Mouse (Mus musculus) liver, embryonic 15.5 days (tissue): Measurements from ENCODE around the gene Iffo2. TPM values are rescaled to one million over a fixed set of nuclear protein-coding genes. Genes with fewer than 3 reads are reported as not detected.

ENCODE experiments used
- ATAC-seq: fragments of 200-750 bp; cut with Nextera tagmentation; 2 replicates; pipeline ENCODE4 v1.8.0; 2017; ENCODE audit warnings: moderate number of reproducible peaks, mild to moderate bottlenecking, moderate library complexity; ENCODE audit not compliant: insufficient read depth
- H3K27ac ChIP-seq: fragments of 300-500 bp; sonication (generic); replicated peaks from 2 replicates; pipeline ENCODE4 v1.5.1; 2015; ENCODE audit warnings: mild to moderate bottlenecking, inconsistent platforms
- H3K27me3 ChIP-seq: fragments of 300-500 bp; sonication (generic); 2 replicates; pipeline ENCODE4 v1.6.1; 2015; ENCODE audit warnings: mild to moderate bottlenecking, inconsistent platforms
- H3K36me3 ChIP-seq: fragments of 300-500 bp; sonication (generic); replicated peaks from 2 replicates; pipeline ENCODE4 v1.6.1; 2015; ENCODE audit warnings: moderate library complexity, mild to moderate bottlenecking, inconsistent platforms
- H3K4me1 ChIP-seq: fragments of 300-500 bp; sonication (generic); replicated peaks from 2 replicates; pipeline ENCODE4 v1.6.1; 2015; ENCODE audit warnings: inconsistent platforms
- H3K4me2 ChIP-seq: fragments of 300-500 bp; sonication (generic); 2 replicates; pipeline ENCODE4 v1.6.1; 2015; ENCODE audit warnings: moderate library complexity, mild to moderate bottlenecking, inconsistent platforms
- H3K4me3 ChIP-seq: fragments of 300-500 bp; sonication (generic); replicated peaks from 2 replicates; pipeline ENCODE4 v1.5.1; 2015; ENCODE audit warnings: mild to moderate bottlenecking, inconsistent platforms
- H3K9ac ChIP-seq: fragments of 300-500 bp; sonication (generic); 2 replicates; pipeline ENCODE4 v1.6.1; 2015; ENCODE audit warnings: moderate library complexity, mild to moderate bottlenecking, inconsistent platforms
- H3K9me3 ChIP-seq: fragments of 300-500 bp; sonication (generic); replicated peaks from 2 replicates; pipeline ENCODE4 v1.6.1; 2016; ENCODE audit warnings: inconsistent platforms
- WGBS: fragments of 180-500 bp; shearing (Covaris S2); methylation state at CpG from one replicate; pipeline ENCODE4 v1.1.7; 2015; ENCODE audit warnings: mixed read lengths; ENCODE audit not compliant: insufficient replicate concordance; 5-methylcytosine and 5-hydroxymethylcytosine counted together
- polyA plus RNA-seq: library from polyadenylated mRNA; unstranded; fragments of >200 nt; fragmentation: Nextera tagmentation; extraction: Ambion mirVana; gene quantifications from 2 replicates; pipeline ENCODE4 v1.2.1, GENCODE M21; 2015

Gene Iffo2
- polyA plus RNA-seq, 1 experiment from 2014 or later, result 0.69 TPM

GRCm38 (mm10) chr4:139608975-139609374 is 78.6 kb downstream of the Iffo2 start:
- Histone ChIP-seq H3K36me3 (peaks cover 19% of the 10 kb centered on the region), H3K4me3 (no peak overlapping the region), H3K27me3 (no peaks in the 10 kb centered on the region), H3K4me1 (peaks cover 9% of the 10 kb centered on the region; the same call in 1 of the 2 replicates), H3K9me3 (no peaks in the 10 kb centered on the region), H3K9ac (no peak overlapping the region), H3K27ac (no peak overlapping the region), H3K4me2 (no peak overlapping the region)
- ATAC-seq, result no peak
- WGBS, result 37% methylated on average over 4 of the region's 4 CpGs

- Histone ChIP-seq H3K9ac (no peak overlapping the region), H3K27ac (no peak overlapping the region), H3K4me1 (peaks cover 16% of the 10 kb centered on the region), H3K9me3 (no peaks in the 10 kb centered on the region), H3K36me3 (peaks cover 30% of the 10 kb centered on the region), H3K27me3 (no peaks in the 10 kb centered on the region), H3K4me2 (no peak overlapping the region), H3K4me3 (no peak overlapping the region)
- 50% methylated on average over 6 of the region's 6 CpGs for WGBS
- no peak for ATAC-seq
Observed at GRCm38 (mm10) chr4:139610954-139611353, 80.6 kb downstream of the Iffo2 start.

- Histone ChIP-seq H3K4me2 (no peak overlapping the region), H3K36me3 (peaks cover 30% of the 10 kb centered on the region), H3K27me3 (no peaks in the 10 kb centered on the region), H3K9me3 (no peaks in the 10 kb centered on the region), H3K4me3 (no peak overlapping the region), H3K9ac (no peak overlapping the region), H3K4me1 (peaks cover 21% of the 10 kb centered on the region), H3K27ac (no peak overlapping the region)
- WGBS, result 8% methylated on average over 10 of the region's 10 CpGs
- ATAC-seq, result no peak
Observed at GRCm38 (mm10) chr4:139611542-139611953, 81.2 kb downstream of the Iffo2 start.

- Histone ChIP-seq H3K27ac (no peak overlapping the region), H3K9ac (no peak overlapping the region), H3K4me1 (peaks cover 41% of the 10 kb centered on the region), H3K9me3 (no peaks in the 10 kb centered on the region), H3K4me2 (no peak overlapping the region), H3K4me3 (no peak overlapping the region), H3K27me3 (no peaks in the 10 kb centered on the region), H3K36me3 (peaks cover 28% of the 10 kb centered on the region)
- no peak for ATAC-seq
- WGBS, result 85% methylated on average over 21 of the region's 21 CpGs
Observed at GRCm38 (mm10) chr4:139614524-139615260, 84.3 kb downstream of the Iffo2 start.

GRCm38 (mm10) chr4:139616276-139617000 is 86.1 kb downstream of the Iffo2 start:
- Histone ChIP-seq H3K27me3 (no peaks in the 10 kb centered on the region), H3K9ac (peak overlapping the region; percentile 57), H3K4me2 (peak overlapping the region; percentile 79), H3K4me1 (peaks cover 37% of the 10 kb centered on the region), H3K4me3 (peak overlapping the region; percentile 65), H3K9me3 (no peaks in the 10 kb centered on the region), H3K27ac (peak overlapping the region; percentile 60), H3K36me3 (peaks cover 28% of the 10 kb centered on the region)
- 2% methylated on average over 24 of the region's 24 CpGs for WGBS
- ATAC-seq, result peak; percentile 87

- H3K9ac ChIP-seq, result peak overlapping the region; percentile 57
- H3K27ac ChIP-seq, result peak overlapping the region; percentile 60
- no peaks in the 10 kb centered on the region for H3K9me3 ChIP-seq
- WGBS, result 31% methylated on average over 3 of the region's 3 CpGs
- peaks cover 40% of the 10 kb centered on the region for H3K4me1 ChIP-seq
- ATAC-seq, result no peak
- peaks cover 28% of the 10 kb centered on the region for H3K36me3 ChIP-seq
- no peaks in the 10 kb centered on the region for H3K27me3 ChIP-seq
- H3K4me3 ChIP-seq, result peak overlapping the region; percentile 65
- peak overlapping the region; percentile 79 for H3K4me2 ChIP-seq
Observed at GRCm38 (mm10) chr4:139617001-139617364, 86.6 kb downstream of the Iffo2 start.

- no peak overlapping the region for H3K9ac ChIP-seq
- no peaks in the 10 kb centered on the region for H3K9me3 ChIP-seq
- no peak overlapping the region for H3K4me2 ChIP-seq
- 51% methylated on average over 6 of the region's 6 CpGs for WGBS
- peaks cover 62% of the 10 kb centered on the region for H3K4me1 ChIP-seq
- H3K4me3 ChIP-seq, result no peak overlapping the region
- H3K27ac ChIP-seq, result no peak overlapping the region
- H3K27me3 ChIP-seq, result no peaks in the 10 kb centered on the region
- ATAC-seq, result no peak
- H3K36me3 ChIP-seq, result peaks cover 10% of the 10 kb centered on the region; the same call in 1 of the 2 replicates
Observed at GRCm38 (mm10) chr4:139619765-139620164, 89.4 kb downstream of the Iffo2 start.

- H3K27me3 ChIP-seq, result no peaks in the 10 kb centered on the region
- peak within 1 kb of the TSS; percentile 95 for H3K4me2 ChIP-seq
- 0 out of 2 replicates have a peak, but pooled peaks cover 1% of the 10 kb centered on the region for H3K36me3 ChIP-seq
- peak within 1 kb of the TSS; percentile 78 for H3K27ac ChIP-seq
- under 1% methylated on average over 36 of the region's 38 CpGs for WGBS
- ATAC-seq, result peak; percentile 96
- H3K4me1 ChIP-seq, result peaks cover 42% of the 10 kb centered on the region
- peak within 1 kb of the TSS; percentile 71 for H3K4me3 ChIP-seq
- H3K9ac ChIP-seq, result peak within 1 kb of the TSS; percentile 70
- H3K9me3 ChIP-seq, result no peaks in the 10 kb centered on the region
Observed at GRCm38 (mm10) chr4:139622373-139623282, 92.3 kb downstream of the Iffo2 start, which contains the start of gene Aldh4a1. Aldh4a1 (plus strand) TSS chr4:139622866.

- WGBS, result 21% methylated on average over 21 of the region's 21 CpGs
- peak overlapping the region; percentile 95 for H3K4me2 ChIP-seq
- H3K4me3 ChIP-seq, result peak overlapping the region; percentile 71
- peak overlapping the region; percentile 70 for H3K9ac ChIP-seq
- no peaks in the 10 kb centered on the region for H3K9me3 ChIP-seq
- H3K4me1 ChIP-seq, result peaks cover 40% of the 10 kb centered on the region
- peak overlapping the region; percentile 78 for H3K27ac ChIP-seq
- no peaks in the 10 kb centered on the region for H3K27me3 ChIP-seq
- ATAC-seq, result no peak
- H3K36me3 ChIP-seq, result no peaks in the 10 kb centered on the region
Observed at GRCm38 (mm10) chr4:139623434-139624115, 93.2 kb downstream of the Iffo2 start.

GRCm38 (mm10) chr4:139624116-139624489 is 93.8 kb downstream of the Iffo2 start:
- WGBS, result 57% methylated on average over 5 of the region's 5 CpGs
- Histone ChIP-seq H3K4me3 (peak overlapping the region; percentile 71), H3K4me1 (peaks cover 37% of the 10 kb centered on the region), H3K36me3 (no peaks in the 10 kb centered on the region), H3K9me3 (no peaks in the 10 kb centered on the region), H3K4me2 (peak overlapping the region; percentile 95), H3K9ac (peak overlapping the region; percentile 70; the same call in 1 of the 2 replicates), H3K27me3 (no peaks in the 10 kb centered on the region), H3K27ac (peak overlapping the region; percentile 78)
- ATAC-seq, result peak; percentile 41
